Mouse (Mus musculus) layer of hippocampus, postnatal 14 days (tissue): ENCODE data around the gene Clec2i. TPM values are rescaled to one million over a fixed set of nuclear protein-coding genes. Genes with fewer than 3 reads are reported as not detected.
"Not testable (repeated sequence)": the region's sequence is repeated elsewhere in the genome, so short reads cannot be mapped to it uniquely, and the experiment has no call there.

Source experiments
- DNase-seq, 2 experiments: peaks; one replicate each; pipeline ENCODE4 v3.0.0; 2021 to 2022; ENCODE audit warnings: low spot score in 2 of 2, mixed read lengths in 1 of 2
- total RNA-seq, 2 experiments: library from RNA; stranded (reverse); gene quantifications; 2 replicates each; pipeline ENCODE4 v1.2.3; 2021

Clec2i gene
- total RNA-seq, 2 experiments from 2014 or later = 0.23 TPM; not detected in 1

- DNase-seq = peak; percentile 71 to 75
Observed at GRCm38 (mm10) chr6:128854024-128854820, 33.2 kb upstream of the Clec2i start.

GRCm38 (mm10) chr6:128854895-128855294, 32.5 kb upstream of the Clec2i start:
- DNase-seq = no peak

- DNase-seq = no peak
Observed at GRCm38 (mm10) chr6:128855477-128855876, 31.9 kb upstream of the Clec2i start.

- peak; percentile 39 to 63 for DNase-seq
Observed at GRCm38 (mm10) chr6:128856250-128856649, 31.1 kb upstream of the Clec2i start.

GRCm38 (mm10) chr6:128857976-128858375, 29.4 kb upstream of the Clec2i start:
- no peak for DNase-seq

- DNase-seq = no peak
Observed at GRCm38 (mm10) chr6:128868861-128869260, 18.5 kb upstream of the Clec2i start.

- DNase-seq = no peak
Observed at GRCm38 (mm10) chr6:128871910-128872610, 15.3 kb upstream of the Clec2i start.

GRCm38 (mm10) chr6:128888834-128889233, 1.4 kb downstream of the Clec2i start:
- no peak for DNase-seq

- DNase-seq = no peak
Observed at GRCm38 (mm10) chr6:128890948-128891355, 3.6 kb downstream of the Clec2i start, which contains the start of gene BC035044. Gene BC035044 (minus strand): TSS chr6:128891126.

- no peak for DNase-seq
Observed at GRCm38 (mm10) chr6:128895404-128896001, 8.1 kb downstream of the Clec2i start.

GRCm38 (mm10) chr6:128900044-128900443, 12.7 kb downstream of the Clec2i start:
- no peak for DNase-seq

GRCm38 (mm10) chr6:128900796-128901552, 13.6 kb downstream of the Clec2i start:
- DNase-seq = not testable (repeated sequence)

GRCm38 (mm10) chr6:128913598-128914254, 26.3 kb downstream of the Clec2i start:
- no peak for DNase-seq

- no peak for DNase-seq
Observed at GRCm38 (mm10) chr6:128917322-128917721, 29.9 kb downstream of the Clec2i start.

- DNase-seq = no peak
Observed at GRCm38 (mm10) chr6:128933050-128933449, 45.7 kb downstream of the Clec2i start.

GRCm38 (mm10) chr6:128934081-128934480, 46.7 kb downstream of the Clec2i start, which contains the start of gene Clec2g:
Gene Clec2g (plus strand): TSS chr6:128934381.
- DNase-seq = not testable (repeated sequence)

- not testable (repeated sequence) for DNase-seq
Observed at GRCm38 (mm10) chr6:128935889-128936665, 48.7 kb downstream of the Clec2i start.

GRCm38 (mm10) chr6:128941646-128942421, 54.4 kb downstream of the Clec2i start:
- no peak for DNase-seq

- no peak for DNase-seq
Observed at GRCm38 (mm10) chr6:128945564-128945963, 58.2 kb downstream of the Clec2i start.
